In the genomic region with DNA sequence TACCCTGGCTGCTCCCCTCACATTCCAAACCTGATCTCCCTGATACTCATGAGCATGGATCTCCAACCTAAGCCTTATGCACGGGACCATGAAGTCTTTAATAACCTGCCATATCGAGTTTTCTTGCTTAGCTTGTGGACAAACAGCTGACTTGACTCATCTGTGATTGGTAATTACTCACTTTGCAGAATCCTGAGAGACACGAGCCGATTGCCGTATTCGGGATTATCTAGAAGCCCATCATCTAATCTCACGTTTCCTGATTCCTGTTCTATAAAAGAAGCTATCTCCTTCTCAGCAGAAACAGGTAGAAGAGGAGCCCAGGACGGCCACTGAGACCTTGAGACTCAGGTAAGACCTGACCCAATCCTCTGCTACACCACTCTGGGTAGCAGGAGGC, we compare ENCODE assay signal across 22 mouse cellular contexts. TPM values are rescaled to one million over a fixed set of nuclear protein-coding genes. Genes with fewer than 3 reads are reported as not detected.
"Had no signal": no experiment of that assay in that cellular context is flagged by ENCODE, and none has a peak within 500 bp of the region (broad histone marks: within the 10 kb centered on the region; RNA-seq: fewer than 3 reads in every experiment).

A gene (plus strand): TSS at position 301 of the 400 bp plus-strand sequence.

- DNase-seq: left cerebral cortex, postnatal 4 days; liver; liver, embryonic 13.5 days; liver, postnatal 0 days; lung, adult 18-20 months; lung, adult 2 months; lung, embryonic 14.5 days; lung, postnatal 10 days; lung, postnatal 14 days; lung, postnatal 36 days; lung, postnatal 4 days; midbrain, embryonic 14.5 days had no signal

RNA-seq across cellular contexts. Expression of the gene that starts here (rescaled TPM):
- total RNA-seq: left cerebral cortex, postnatal 10 days; left cerebral cortex, postnatal 14 days; left cerebral cortex, postnatal 25 days; left cerebral cortex, postnatal 36 days; left cerebral cortex, postnatal 4 days; liver, adult 2 months; megakaryocyte progenitor cell, adult 5-6 weeks; megakaryocyte, adult 5-6 weeks; megakaryocyte-erythroid progenitor cell, adult 5-6 weeks; midbrain, postnatal 0 days; monocyte, adult 5-6 weeks had no signal
